Mouse (Mus musculus): ENCODE data around the gene Myh6.

- TF ChIP-seq POLR2A (IDR thresholded peaks at IDR 0.05; ENCODE audit: borderline replicate concordance, control insufficient read depth, low read depth, low read length) (no peak), CTCF (IDR thresholded peaks at IDR 0.05; ENCODE audit: control insufficient read depth, insufficient read depth, low read length) (no peak)
Observed at GRCm38 (mm10) chr14:54960769-54961168, 6.0 kb downstream of the Myh6 start.

All from bone marrow, adult 2 months (tissue).